Mouse (Mus musculus) macrophage (primary cell): ENCODE measurements around the gene Tenm2. TPM values are rescaled to one million over a fixed set of nuclear protein-coding genes. Genes with fewer than 3 reads are reported as not detected.

ENCODE experiments used
- H3K27ac ChIP-seq: fragments of 350-480 bp; formaldehyde crosslinking; 2 replicates; pipeline ENCODE4 v1.9.0; 2021
- H3K36me3 ChIP-seq: fragments of 350-480 bp; formaldehyde crosslinking; 2 replicates; pipeline ENCODE4 v1.9.0; 2021; ENCODE audit errors: inconsistent target
- H3K4me3 ChIP-seq: fragments of 350-480 bp; formaldehyde crosslinking; 2 replicates; pipeline ENCODE4 v1.9.0; 2021; ENCODE audit errors: inconsistent target
- H3K79me2 ChIP-seq: fragments of 350-480 bp; formaldehyde crosslinking; 2 replicates; pipeline ENCODE4 v1.9.0; 2021; ENCODE audit errors: inconsistent target
- WGBS: methylation state at CpG from one replicate; pipeline ENCODE4 v1.1.7; 2026; ENCODE audit warnings: inconsistent platforms; ENCODE audit not compliant: missing documents; 5-methylcytosine and 5-hydroxymethylcytosine counted together
- polyA plus RNA-seq: library from polyadenylated mRNA; stranded (reverse); fragments of 250-400 nt; gene quantifications from 3 replicates; pipeline ENCODE4 v1.2.4, GENCODE M21; 2018; ENCODE audit warnings: inconsistent platforms

Tenm2 gene
- polyA plus RNA-seq, 1 experiment from 2014 or later: not detected

DNA sequence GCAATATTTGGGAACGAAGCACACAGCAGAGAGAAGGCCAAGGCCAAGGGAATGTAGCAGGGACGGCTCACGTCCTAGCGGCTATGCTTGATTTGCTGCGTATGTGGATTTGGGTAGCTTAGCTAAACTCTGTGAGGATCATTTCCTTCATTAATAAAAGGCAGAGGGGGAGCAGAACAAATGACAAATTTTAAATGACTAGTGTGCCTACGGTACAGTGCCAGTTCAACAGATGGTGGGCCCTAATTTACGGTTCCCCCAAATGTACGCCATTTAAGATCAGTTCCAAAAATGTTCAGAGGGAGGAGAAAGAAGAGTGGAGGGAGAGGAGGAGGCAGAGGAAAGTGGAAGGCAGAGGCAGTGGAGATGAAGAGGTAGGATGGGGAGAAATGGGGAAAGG, 873.2 kb downstream of the Tenm2 start:
- Histone ChIP-seq H3K27ac (no peak overlapping the region), H3K79me2 (no peaks in the 10 kb centered on the region), H3K36me3 (no peaks in the 10 kb centered on the region), H3K4me3 (no peak overlapping the region)
- 97% methylated on average over 7 of the region's 8 CpGs for WGBS

DNA sequence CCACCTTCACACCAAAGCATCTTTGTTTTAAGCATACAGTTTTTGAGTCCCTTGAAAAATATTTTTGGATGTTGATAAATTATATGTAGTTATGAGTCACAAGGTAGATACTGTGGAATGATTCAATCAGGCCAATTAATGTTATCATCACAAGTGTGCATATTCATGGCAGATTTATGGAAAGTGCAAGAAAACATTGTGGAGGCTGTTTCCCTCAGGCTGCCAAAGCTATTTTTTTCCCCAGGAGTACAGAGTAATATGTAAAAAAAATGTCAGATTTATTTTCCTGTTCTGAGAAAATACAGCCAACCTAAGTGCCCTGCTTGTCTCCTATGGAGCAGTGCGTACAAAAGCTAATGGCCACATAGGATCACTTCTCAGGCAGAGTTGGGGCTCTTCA, 882.5 kb downstream of the Tenm2 start:
- Histone ChIP-seq H3K4me3 (no peak overlapping the region), H3K36me3 (no peaks in the 10 kb centered on the region), H3K79me2 (no peaks in the 10 kb centered on the region), H3K27ac (no peak overlapping the region)
- 86% methylated on average over 1 of the region's 1 CpGs for WGBS

DNA sequence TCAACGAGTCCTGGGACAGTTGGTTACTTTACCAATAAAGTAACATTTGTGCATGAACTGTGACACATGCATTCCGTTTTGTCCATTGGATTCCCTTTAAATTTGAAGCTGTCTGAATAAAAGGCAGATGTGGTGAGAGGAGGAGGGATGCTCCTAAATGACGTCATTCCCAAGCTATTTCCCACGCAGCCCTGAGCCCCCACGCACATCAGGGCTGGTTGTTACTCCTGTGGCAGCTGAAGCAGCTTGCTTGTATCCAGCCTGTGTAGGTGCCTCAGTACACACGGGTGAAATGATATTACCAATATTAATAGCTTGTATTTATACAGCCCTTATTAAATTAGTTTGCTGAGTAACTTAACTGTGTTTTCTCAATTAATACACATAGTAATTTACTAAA, 884.0 kb downstream of the Tenm2 start:
- 85% methylated on average over 6 of the region's 6 CpGs for WGBS
- no peak overlapping the region for H3K27ac ChIP-seq
- H3K4me3 ChIP-seq: no peak overlapping the region
- H3K36me3 ChIP-seq: no peaks in the 10 kb centered on the region
- no peaks in the 10 kb centered on the region for H3K79me2 ChIP-seq

DNA sequence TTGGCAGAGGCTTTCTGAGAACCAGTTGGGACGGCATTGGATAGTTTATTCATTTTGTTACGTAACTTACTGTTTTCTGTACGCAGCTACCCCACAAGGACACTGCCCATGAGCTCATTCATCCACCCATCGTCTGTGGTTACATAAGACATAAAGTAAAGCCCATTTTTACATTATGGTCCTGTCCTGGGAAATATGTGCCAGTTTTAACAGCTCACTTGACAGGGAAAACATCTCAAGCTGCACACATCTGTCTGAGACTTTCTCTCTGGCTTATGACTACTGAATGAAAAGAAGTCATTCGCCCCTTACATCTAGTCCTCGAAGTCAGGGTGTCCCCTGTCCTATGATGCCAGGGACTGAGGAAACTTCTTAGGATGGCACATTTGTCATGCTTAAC, 884.4 kb downstream of the Tenm2 start:
- WGBS: 94% methylated on average over 6 of the region's 6 CpGs
- Histone ChIP-seq H3K36me3 (no peaks in the 10 kb centered on the region), H3K27ac (no peak overlapping the region), H3K79me2 (no peaks in the 10 kb centered on the region), H3K4me3 (no peak overlapping the region)

DNA sequence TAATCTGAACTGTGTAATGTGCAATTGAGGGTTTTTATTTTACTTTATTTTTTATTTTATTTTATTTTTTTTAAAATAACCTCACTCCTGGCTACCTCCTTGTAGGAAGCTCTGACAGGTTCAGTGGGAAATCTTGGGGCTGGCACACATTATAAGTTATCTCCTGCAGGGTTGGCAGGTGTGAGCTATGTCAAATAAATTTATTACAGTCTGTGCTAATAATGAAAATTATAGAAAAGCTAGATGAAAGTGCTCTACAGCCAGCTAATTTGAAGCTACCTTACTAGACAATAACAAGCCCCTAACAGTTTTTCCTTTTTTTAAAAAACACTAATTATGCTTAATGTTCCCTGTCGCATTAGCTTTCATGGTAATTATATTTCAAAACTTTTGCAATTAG, 885.5 kb downstream of the Tenm2 start:
- WGBS: 100% methylated on average over 1 of the region's 1 CpGs
- Histone ChIP-seq H3K27ac (no peak overlapping the region), H3K4me3 (no peak overlapping the region), H3K36me3 (no peaks in the 10 kb centered on the region), H3K79me2 (no peaks in the 10 kb centered on the region)

DNA sequence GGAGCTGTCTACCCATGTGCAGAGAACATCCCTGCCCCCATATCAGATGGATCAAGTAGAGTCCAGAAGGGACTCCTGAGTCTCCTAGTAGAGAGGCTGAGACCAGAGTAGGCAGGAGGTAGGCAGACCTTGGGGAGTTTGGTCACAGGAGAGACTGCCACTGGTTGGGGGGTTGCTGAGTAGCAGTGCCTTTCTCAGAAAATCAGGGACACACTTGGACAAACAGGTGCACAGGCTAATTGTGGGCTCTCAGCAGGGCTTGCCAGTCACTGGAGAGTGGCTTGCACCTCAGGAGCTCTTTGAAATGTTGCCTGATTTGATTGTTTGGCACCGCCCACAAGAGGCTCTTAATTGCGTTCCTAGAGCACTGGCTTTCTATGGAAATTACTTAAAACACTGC, 885.9 kb downstream of the Tenm2 start:
- H3K36me3 ChIP-seq: no peaks in the 10 kb centered on the region
- WGBS: 82% methylated on average over 2 of the region's 2 CpGs
- H3K27ac ChIP-seq: no peak overlapping the region
- H3K4me3 ChIP-seq: no peak overlapping the region
- H3K79me2 ChIP-seq: no peaks in the 10 kb centered on the region

DNA sequence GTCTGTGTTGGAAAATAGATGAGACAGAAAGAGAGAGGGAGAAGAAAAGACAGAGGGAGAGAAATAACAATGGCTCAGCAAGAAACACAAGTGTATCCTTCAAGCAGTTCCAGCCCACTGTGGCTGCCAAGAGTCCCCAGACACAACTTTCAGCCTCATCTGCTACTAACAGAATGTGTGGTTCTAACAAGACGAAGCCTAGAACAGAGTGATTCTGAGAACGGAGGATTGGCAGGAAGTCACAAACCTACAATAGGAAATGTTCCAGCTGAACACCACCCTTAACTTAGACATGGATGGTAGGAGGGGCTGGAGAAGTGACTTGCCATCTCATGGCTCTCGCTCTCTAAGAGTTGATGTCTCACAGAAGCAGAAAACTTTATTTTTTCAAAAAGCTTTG, 894.0 kb downstream of the Tenm2 start:
- no peak overlapping the region for H3K4me3 ChIP-seq
- WGBS: 74% methylated on average over 3 of the region's 3 CpGs
- no peak overlapping the region for H3K27ac ChIP-seq
- no peaks in the 10 kb centered on the region for H3K79me2 ChIP-seq
- no peaks in the 10 kb centered on the region for H3K36me3 ChIP-seq

DNA sequence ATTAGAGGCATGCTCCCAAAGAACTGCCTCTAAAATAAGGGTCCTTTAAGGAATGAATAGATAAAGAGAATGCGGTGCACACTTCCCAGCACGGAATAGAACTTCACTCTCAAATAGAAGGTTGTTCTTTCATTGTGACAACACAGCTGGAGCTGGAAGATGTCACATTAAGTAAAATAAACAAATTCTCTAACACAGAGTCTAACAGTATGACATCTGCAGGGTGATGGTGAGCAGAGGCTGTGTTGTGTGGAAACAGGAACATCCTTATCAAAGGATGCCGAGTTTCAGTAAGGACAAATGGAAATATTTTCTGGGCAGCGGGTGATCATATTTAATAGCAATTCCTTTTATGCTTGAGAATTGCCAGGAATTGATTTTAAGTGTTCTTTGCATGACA, 897.3 kb downstream of the Tenm2 start:
- 81% methylated on average over 4 of the region's 4 CpGs for WGBS
- no peak overlapping the region for H3K4me3 ChIP-seq
- H3K79me2 ChIP-seq: no peaks in the 10 kb centered on the region
- no peak overlapping the region for H3K27ac ChIP-seq
- no peaks in the 10 kb centered on the region for H3K36me3 ChIP-seq

DNA sequence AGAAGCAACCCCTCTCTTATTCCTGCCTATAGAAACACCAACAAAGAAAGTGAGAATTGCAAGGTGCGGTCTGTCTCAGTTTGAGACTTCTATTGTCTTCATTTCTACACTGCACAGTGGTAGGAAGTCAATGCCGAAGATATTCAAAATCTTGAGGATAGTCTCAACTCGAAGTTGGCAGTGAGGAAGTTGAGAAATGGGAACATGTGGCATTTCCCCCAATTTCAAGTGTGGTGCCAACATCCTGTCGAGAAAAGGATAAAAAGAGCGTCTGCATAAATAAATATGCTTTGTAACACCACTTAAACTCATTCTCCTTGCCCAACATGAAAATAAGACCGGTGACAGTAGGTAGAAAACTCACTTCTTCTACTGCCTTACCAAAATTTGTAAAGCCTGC, 898.7 kb downstream of the Tenm2 start:
- Histone ChIP-seq H3K4me3 (no peak overlapping the region), H3K36me3 (no peaks in the 10 kb centered on the region), H3K79me2 (no peaks in the 10 kb centered on the region), H3K27ac (no peak overlapping the region)
- 76% methylated on average over 6 of the region's 6 CpGs for WGBS

DNA sequence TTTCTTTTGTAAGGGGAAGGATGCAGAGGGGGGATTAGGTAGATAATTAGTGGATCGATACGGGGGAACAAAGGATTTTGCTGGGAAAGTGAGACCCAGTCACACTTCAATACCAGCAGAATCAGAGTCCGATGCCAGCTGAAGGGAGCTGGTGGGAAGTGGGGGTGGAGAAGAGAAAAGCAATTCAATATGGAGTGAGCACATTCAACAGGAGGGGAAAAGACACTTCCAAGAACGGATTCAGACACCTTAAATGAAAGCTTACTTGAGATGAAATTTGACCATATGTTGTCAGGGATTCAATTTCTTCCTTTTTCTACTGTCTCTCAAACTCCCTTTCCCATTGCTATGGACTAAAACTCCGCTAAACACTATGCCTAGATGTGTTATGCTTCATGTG, 900.6 kb downstream of the Tenm2 start:
- H3K4me3 ChIP-seq: no peak overlapping the region
- no peak overlapping the region for H3K27ac ChIP-seq
- 76% methylated on average over 5 of the region's 5 CpGs for WGBS
- no peaks in the 10 kb centered on the region for H3K79me2 ChIP-seq
- H3K36me3 ChIP-seq: no peaks in the 10 kb centered on the region

DNA sequence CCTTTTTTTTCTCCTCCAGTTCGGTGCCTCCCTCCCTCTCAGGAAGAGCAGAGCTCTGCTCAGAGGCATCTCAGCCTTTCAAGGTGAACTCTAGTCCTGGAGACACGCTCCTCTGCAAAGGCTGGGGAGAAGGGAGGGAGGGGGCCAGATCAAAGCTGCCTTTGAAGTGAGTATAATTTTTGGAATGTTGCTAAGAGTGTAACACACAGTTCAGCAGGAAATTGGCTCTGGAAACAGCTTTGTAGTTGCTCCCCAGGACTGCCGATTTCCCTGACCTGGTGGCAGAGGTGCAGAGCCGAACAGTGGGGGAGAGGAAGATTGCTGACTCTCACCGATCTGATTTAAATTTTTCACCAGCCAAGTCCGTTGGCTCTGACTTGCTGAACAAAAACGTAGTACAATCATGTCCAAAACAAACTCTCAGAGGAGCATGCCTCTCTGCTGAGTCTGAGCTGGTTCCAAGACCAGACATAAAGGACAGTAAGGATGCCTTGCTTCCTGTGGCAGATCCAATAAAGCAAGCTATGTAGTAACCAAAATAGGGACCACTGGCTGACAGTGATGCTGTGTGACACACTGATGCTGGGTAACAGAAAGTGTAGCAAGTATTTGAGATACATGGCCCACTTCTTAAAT, 901.5 kb downstream of the Tenm2 start:
- H3K4me3 ChIP-seq: no peak overlapping the region
- no peaks in the 10 kb centered on the region for H3K79me2 ChIP-seq
- 29% methylated on average over 6 of the region's 7 CpGs for WGBS
- no peaks in the 10 kb centered on the region for H3K36me3 ChIP-seq
- H3K27ac ChIP-seq: no peak overlapping the region

DNA sequence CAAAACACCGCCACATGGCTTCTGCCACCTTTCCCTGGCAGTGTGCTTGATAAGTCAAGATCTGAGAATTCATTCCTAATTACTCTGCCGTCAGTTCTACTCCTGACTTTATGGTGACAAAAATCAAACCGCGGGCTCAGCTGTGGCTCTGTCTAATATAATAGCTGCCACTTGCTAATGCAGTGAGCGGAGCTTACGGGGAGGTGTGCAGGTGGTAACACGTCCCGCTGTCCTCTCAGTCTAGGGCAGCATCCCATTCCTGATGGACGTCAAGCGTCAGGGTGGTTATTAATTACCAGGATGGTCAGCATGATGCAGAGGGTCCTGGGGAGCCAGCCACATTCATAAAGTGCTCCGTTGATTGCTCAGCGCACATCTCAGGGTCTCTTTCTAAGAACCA, 903.5 kb downstream of the Tenm2 start:
- no peak overlapping the region for H3K4me3 ChIP-seq
- no peaks in the 10 kb centered on the region for H3K36me3 ChIP-seq
- no peak overlapping the region for H3K27ac ChIP-seq
- no peaks in the 10 kb centered on the region for H3K79me2 ChIP-seq
- WGBS: 88% methylated on average over 12 of the region's 12 CpGs

DNA sequence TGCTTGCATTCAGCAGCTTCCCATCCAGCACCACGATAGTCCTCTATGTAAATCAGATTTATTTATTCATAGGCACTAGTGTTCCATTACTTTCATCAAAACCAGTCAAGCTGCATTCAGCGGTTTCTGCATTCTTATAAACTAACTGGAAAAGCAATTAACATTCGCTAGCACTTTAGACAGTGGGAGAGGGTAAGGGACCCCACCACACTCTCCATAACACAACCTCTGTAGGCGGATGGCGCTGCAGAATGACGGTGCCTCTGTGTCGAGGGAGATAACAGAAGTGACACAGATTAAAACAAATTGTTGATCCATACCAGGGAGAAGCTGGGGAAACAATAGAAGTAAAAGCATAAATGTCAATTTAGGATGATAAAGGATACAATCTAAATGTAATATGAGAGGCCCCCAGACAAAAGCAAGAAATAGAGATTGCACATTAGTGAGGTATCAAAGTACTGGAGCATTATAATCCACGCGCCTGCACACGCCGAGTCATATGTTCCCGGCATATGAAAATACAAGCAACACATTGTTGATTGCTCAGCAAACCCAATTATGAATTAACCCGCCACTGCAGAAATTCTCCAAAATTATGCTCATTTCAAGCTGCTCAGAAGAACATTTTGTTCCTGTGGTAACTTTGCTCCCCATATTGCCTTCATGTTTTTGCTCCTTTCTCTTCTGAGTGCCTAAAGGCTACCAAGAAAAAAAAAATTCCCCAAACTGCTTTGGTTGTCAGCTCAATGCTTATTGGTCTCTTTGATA, 904.2 kb downstream of the Tenm2 start:
- no peaks in the 10 kb centered on the region for H3K36me3 ChIP-seq
- WGBS: 82% methylated on average over 13 of the region's 13 CpGs

DNA sequence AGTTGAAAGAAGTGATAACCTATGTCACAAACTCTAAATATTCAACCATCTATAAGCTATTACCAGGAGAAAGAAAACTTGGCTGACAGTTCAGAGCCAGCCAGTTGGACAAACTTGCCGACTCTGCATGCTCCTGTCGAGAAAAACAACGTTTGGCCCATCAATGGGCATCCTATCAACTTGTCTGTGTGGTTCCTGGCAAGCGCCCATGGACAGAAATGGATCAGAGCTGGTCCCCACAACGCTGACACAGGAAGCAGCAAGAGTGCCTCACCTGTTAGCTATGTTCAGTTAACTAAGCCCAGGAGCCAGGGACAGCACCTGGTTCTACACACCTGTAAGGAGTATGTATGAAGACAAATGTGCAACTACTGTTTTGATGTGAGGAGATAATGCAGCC, 908.5 kb downstream of the Tenm2 start:
- Histone ChIP-seq H3K27ac (no peak overlapping the region), H3K79me2 (no peaks in the 10 kb centered on the region), H3K4me3 (no peak overlapping the region), H3K36me3 (no peaks in the 10 kb centered on the region)
- WGBS: 67% methylated on average over 5 of the region's 5 CpGs

More for the DNA sequence above, 904.2 kb downstream of the Tenm2 start:
- Histone ChIP-seq H3K4me3 (no peak overlapping the region), H3K79me2 (no peaks in the 10 kb centered on the region), H3K27ac (no peak overlapping the region)

DNA sequence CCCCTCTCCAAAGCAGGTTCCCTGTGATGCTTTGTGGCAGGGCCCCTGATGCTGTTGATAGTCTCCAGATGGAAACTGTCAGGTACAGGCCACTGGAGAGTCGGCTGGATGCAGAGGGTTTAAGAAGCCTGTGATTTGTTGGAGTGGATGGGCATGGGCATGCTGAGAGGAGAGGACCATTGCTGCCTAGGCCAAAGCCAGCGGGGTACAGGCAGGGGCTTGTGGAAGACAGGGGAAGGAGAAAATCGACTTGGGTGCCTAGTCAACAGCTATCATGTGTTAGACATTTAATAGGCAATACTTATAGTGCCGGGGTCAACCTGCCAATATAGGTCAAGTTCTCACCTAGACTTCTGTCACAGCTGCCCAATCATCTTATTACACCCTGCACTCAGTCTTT, 926.4 kb downstream of the Tenm2 start:
- whole genome bisulfite sequencing: 81% methylated on average over 4 of the region's 4 CpGs
- Histone ChIP-seq H3K4me3 (no peak overlapping the region), H3K36me3 (no peaks in the 10 kb centered on the region), H3K27ac (no peak overlapping the region), H3K79me2 (no peaks in the 10 kb centered on the region)

DNA sequence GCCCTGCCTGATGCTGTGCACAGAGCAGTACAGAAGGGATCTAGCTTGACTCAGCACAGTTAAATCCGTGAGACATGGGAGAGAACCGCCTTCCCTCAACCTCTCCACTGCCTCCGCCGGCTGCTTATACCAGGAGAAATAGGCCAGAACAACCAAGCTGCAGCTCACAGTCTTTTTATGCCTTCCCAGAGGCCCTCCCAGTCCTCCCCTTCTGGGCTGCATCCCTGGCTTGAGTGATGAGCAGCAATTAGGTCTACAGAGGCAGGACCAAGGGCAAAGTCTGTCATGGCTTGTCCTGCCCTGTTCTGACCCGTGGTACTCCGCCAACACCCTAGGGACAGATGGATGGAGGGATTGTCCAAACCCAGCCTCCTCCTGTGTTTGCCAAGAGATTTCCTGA, 928.5 kb downstream of the Tenm2 start:
- Histone ChIP-seq H3K4me3 (no peak overlapping the region), H3K36me3 (no peaks in the 10 kb centered on the region), H3K27ac (no peak overlapping the region), H3K79me2 (no peaks in the 10 kb centered on the region)
- 82% methylated on average over 6 of the region's 6 CpGs for WGBS
